Mouse (Mus musculus) hindbrain, postnatal 0 days (tissue): Measurements from ENCODE around the gene Macrod2. TPM values are rescaled to one million over a fixed set of nuclear protein-coding genes. Genes with fewer than 3 reads are reported as not detected.
A peak's percentile ranks its signal among the peaks of the same experiment; 100 is the strongest.

Source experiments
- ATAC-seq: fragments of 200-750 bp; cut with Nextera tagmentation; 2 replicates; pipeline ENCODE4 v1.8.0; 2017; ENCODE audit warnings: mild to moderate bottlenecking, moderate TSS enrichment, moderate library complexity
- DNase-seq: peaks from one replicate; pipeline ENCODE4 v3.0.0-alpha.2; 2015; ENCODE audit warnings: low spot score
- H3K27ac ChIP-seq: fragments of 300-500 bp; sonication (generic); 2 replicates; pipeline ENCODE4 v1.5.1; 2014; ENCODE audit warnings: mild to moderate bottlenecking
- H3K27me3 ChIP-seq: fragments of 300-500 bp; sonication (generic); 2 replicates; pipeline ENCODE4 v1.6.1; 2014; ENCODE audit warnings: low read length, mixed read lengths; ENCODE audit not compliant: insufficient read depth
- H3K36me3 ChIP-seq: fragments of 300-500 bp; sonication (generic); 2 replicates; pipeline ENCODE4 v1.6.1; 2014; ENCODE audit warnings: low read length, mixed read lengths; ENCODE audit not compliant: insufficient read depth
- H3K4me1 ChIP-seq: fragments of 300-500 bp; sonication (generic); 2 replicates; pipeline ENCODE4 v1.6.1; 2014; ENCODE audit warnings: antibody characterized with exemption, low read length, mixed read lengths; ENCODE audit not compliant: insufficient read depth
- H3K4me2 ChIP-seq: fragments of 300-500 bp; sonication (generic); 2 replicates; pipeline ENCODE4 v1.6.1; 2014; ENCODE audit warnings: low read depth, mild to moderate bottlenecking, low read length, moderate library complexity, mixed read lengths
- H3K4me3 ChIP-seq: fragments of 300-500 bp; sonication (generic); 2 replicates; pipeline ENCODE4 v1.5.1; 2014; ENCODE audit warnings: low read length
- H3K9ac ChIP-seq: fragments of 300-500 bp; sonication (generic); replicated peaks from 2 replicates; pipeline ENCODE4 v1.6.1; 2014; ENCODE audit warnings: mild to moderate bottlenecking, low read length, moderate library complexity, mixed read lengths
- H3K9me3 ChIP-seq: fragments of 300-500 bp; sonication (generic); 2 replicates; pipeline ENCODE4 v1.6.1; 2016; ENCODE audit warnings: low read length, mixed read lengths
- CTCF ChIP-seq: IDR thresholded peaks from 2 replicates; pipeline ENCODE4 v1.5.1; 2016; ENCODE audit warnings: antibody characterized with exemption, control low read depth, low read depth
- WGBS: fragments of 180-500 bp; shearing (Covaris S2); extraction: QIAGEN DNeasy Blood & Tissue Kit; methylation state at CpG from one replicate; pipeline ENCODE4 v1.1.7; 2014; 5-methylcytosine and 5-hydroxymethylcytosine counted together
- polyA plus RNA-seq: library from polyadenylated mRNA; unstranded; fragments of >200 nt; fragmentation: Nextera tagmentation; extraction: Ambion mirVana; gene quantifications from 2 replicates; pipeline ENCODE4 v1.2.1, GENCODE M21; 2015
- total RNA-seq: library from RNA; depleted of rRNA; stranded (reverse); fragments of >200 nt; gene quantifications from 2 replicates; pipeline ENCODE4 v1.2.3, GENCODE M21; 2014

Gene Macrod2
- total and polyA plus RNA-seq, 2 experiments from 2014 or later = 18.3 to 60.0 TPM

- Histone ChIP-seq H3K36me3 (no peaks in the 10 kb centered on the region), H3K27me3 (no peaks in the 10 kb centered on the region), H3K9me3 (no peaks in the 10 kb centered on the region), H3K4me2 (no peak overlapping the region), H3K4me1 (no peaks in the 10 kb centered on the region), H3K27ac (no peak overlapping the region), H3K9ac (no peak overlapping the region), H3K4me3 (no peak overlapping the region)
- DNase-seq (no peak), ATAC-seq (no peak)
- no peak for TF ChIP-seq CTCF
- 70% methylated on average over 3 of the region's 3 CpGs for WGBS
Measured at GRCm38 (mm10) chr2:141292847-141293246, 897.7 kb downstream of the Macrod2 start.

- no peak overlapping the region for H3K9ac ChIP-seq
- ATAC-seq (no peak), DNase-seq (no peak)
- no peak overlapping the region for H3K27ac ChIP-seq
- no peaks in the 10 kb centered on the region for H3K4me1 ChIP-seq
- WGBS = 79% methylated on average over 6 of the region's 6 CpGs
- no peaks in the 10 kb centered on the region for H3K27me3 ChIP-seq
- no peaks in the 10 kb centered on the region for H3K36me3 ChIP-seq
- no peaks in the 10 kb centered on the region for H3K9me3 ChIP-seq
- H3K4me3 ChIP-seq = no peak overlapping the region
- H3K4me2 ChIP-seq = no peak overlapping the region
- no peak for TF ChIP-seq CTCF
Measured at GRCm38 (mm10) chr2:141299168-141299567, 904.1 kb downstream of the Macrod2 start.

GRCm38 (mm10) chr2:141301030-141301429 is 905.9 kb downstream of the Macrod2 start:
- no peak for ATAC-seq
- Histone ChIP-seq H3K4me1 (no peaks in the 10 kb centered on the region), H3K27ac (no peak overlapping the region), H3K9me3 (no peaks in the 10 kb centered on the region), H3K9ac (no peak overlapping the region), H3K27me3 (no peaks in the 10 kb centered on the region), H3K4me2 (no peak overlapping the region), H3K4me3 (no peak overlapping the region), H3K36me3 (no peaks in the 10 kb centered on the region)
- WGBS = 95% methylated on average over 2 of the region's 2 CpGs
- TF ChIP-seq CTCF = no peak
- no peak for DNase-seq

- ATAC-seq (no peak), DNase-seq (no peak)
- Histone ChIP-seq H3K4me2 (no peak overlapping the region), H3K27ac (no peak overlapping the region), H3K27me3 (no peaks in the 10 kb centered on the region), H3K4me1 (no peaks in the 10 kb centered on the region; the same call in 1 of the 2 replicates), H3K4me3 (no peak overlapping the region), H3K36me3 (no peaks in the 10 kb centered on the region), H3K9ac (no peak overlapping the region), H3K9me3 (no peaks in the 10 kb centered on the region)
- 82% methylated on average over 3 of the region's 3 CpGs for WGBS
- no peak for TF ChIP-seq CTCF
Measured at GRCm38 (mm10) chr2:141308406-141308805, 913.3 kb downstream of the Macrod2 start.

GRCm38 (mm10) chr2:141312136-141312948 is 917.2 kb downstream of the Macrod2 start:
- Histone ChIP-seq H3K9ac (no peak overlapping the region), H3K4me1 (no peaks in the 10 kb centered on the region; the same call in 1 of the 2 replicates), H3K36me3 (no peaks in the 10 kb centered on the region), H3K4me2 (no peak overlapping the region), H3K9me3 (no peaks in the 10 kb centered on the region), H3K27ac (no peak overlapping the region), H3K4me3 (no peak overlapping the region), H3K27me3 (no peaks in the 10 kb centered on the region)
- no peak for TF ChIP-seq CTCF
- ATAC-seq (0 out of 2 replicates have a peak, but pooled peaks have one; percentile 51), DNase-seq (peak; percentile 16)
- 25% methylated on average over 10 of the region's 10 CpGs for WGBS

GRCm38 (mm10) chr2:141315349-141315748 is 920.2 kb downstream of the Macrod2 start:
- no peaks in the 10 kb centered on the region for H3K36me3 ChIP-seq
- no peak for ATAC-seq
- H3K27ac ChIP-seq = no peak overlapping the region
- H3K4me1 ChIP-seq = no peaks in the 10 kb centered on the region
- no peak overlapping the region for H3K4me2 ChIP-seq
- H3K9me3 ChIP-seq = no peaks in the 10 kb centered on the region
- H3K9ac ChIP-seq = no peak overlapping the region
- H3K4me3 ChIP-seq = no peak overlapping the region
- no peak for DNase-seq
- 96% methylated on average over 3 of the region's 3 CpGs for WGBS
- H3K27me3 ChIP-seq = no peaks in the 10 kb centered on the region
- TF ChIP-seq CTCF = no peak

GRCm38 (mm10) chr2:141323956-141324460 is 928.9 kb downstream of the Macrod2 start:
- 52% methylated on average over 7 of the region's 7 CpGs for WGBS
- Histone ChIP-seq H3K36me3 (no peaks in the 10 kb centered on the region), H3K9me3 (no peaks in the 10 kb centered on the region), H3K4me3 (no peak overlapping the region), H3K4me2 (no peak overlapping the region), H3K9ac (no peak overlapping the region), H3K27ac (no peak overlapping the region), H3K4me1 (no peaks in the 10 kb centered on the region), H3K27me3 (no peaks in the 10 kb centered on the region)
- DNase-seq = peak; percentile 35
- no peak for TF ChIP-seq CTCF
- ATAC-seq = 0 out of 2 replicates have a peak, but pooled peaks have one; percentile 53
